Mouse (Mus musculus): ENCODE measurements around the gene Gm15319.
"Not testable (repeated sequence)": the region's sequence is repeated elsewhere in the genome, so short reads cannot be mapped to it uniquely, and the experiment has no call there.

DNA sequence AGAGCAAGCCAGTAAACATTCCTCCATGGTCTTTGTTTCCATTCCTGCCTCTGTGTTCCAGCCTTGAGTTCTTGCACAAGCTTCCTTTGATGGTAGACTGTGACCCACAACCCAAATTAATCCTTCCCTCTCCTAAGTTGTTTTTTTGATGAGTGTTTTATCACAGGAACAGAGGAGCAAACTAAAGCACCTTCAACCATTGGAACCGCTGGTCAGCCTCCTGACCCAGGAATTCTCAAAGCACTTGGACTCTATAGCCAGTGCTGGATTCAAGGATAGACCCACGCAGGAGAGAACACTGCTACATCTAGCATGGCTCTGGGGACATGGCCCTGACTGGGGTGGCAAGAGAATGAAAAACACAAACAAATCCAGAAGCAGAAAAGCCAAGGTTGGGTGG, 19.1 kb upstream of the Gm15319 start:
- not testable (repeated sequence) for TF ChIP-seq CTCF, POLR2A (IDR thresholded peaks at IDR 0.05; ENCODE audit: extremely low read depth, insufficient read depth, low read length)
